Mouse (Mus musculus) left cerebral cortex, adult 8-10 months (tissue): ENCODE data around the gene Afp. TPM values are rescaled to one million over a fixed set of nuclear protein-coding genes. Genes with fewer than 3 reads are reported as not detected.

Experiments used
- DNase-seq, 2 experiments: peaks; one replicate each; pipeline ENCODE4 v3.0.0; 2022; ENCODE audit warnings: low spot score in 2 of 2
- total RNA-seq, 4 experiments: library from RNA; stranded (reverse); gene quantifications; 2 replicates each; pipeline ENCODE4 v1.2.4; 2022

Afp gene
- total RNA-seq, 4 experiments from 2014 or later: 0.57 to 0.93 (median 0.60) TPM; not detected in 1

DNA sequence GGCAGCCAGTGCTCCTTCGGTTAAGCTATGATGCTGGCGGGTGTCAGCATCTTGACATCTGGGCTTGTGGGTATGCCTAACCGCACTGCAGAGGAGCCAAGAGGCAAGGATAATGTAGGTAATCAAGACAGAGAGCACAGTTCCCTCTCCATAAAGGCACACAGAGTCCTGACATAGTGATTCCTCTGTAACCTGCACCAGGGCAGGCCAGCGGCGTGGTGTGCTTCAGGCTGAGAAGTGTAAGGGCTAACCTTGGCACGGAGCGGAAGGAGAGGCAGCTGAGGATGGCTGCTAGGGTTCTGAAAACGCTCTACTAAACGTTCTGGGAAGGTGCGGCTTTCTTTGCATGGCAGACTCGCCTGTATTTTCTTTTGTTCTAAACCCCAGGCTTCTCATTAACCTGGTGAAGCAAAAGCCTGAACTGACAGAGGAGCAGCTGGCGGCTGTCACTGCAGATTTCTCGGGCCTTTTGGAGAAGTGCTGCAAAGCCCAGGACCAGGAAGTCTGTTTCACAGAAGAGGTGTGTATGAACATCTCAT is 16.9 kb downstream of the Afp start:
- DNase-seq: no peak

DNA sequence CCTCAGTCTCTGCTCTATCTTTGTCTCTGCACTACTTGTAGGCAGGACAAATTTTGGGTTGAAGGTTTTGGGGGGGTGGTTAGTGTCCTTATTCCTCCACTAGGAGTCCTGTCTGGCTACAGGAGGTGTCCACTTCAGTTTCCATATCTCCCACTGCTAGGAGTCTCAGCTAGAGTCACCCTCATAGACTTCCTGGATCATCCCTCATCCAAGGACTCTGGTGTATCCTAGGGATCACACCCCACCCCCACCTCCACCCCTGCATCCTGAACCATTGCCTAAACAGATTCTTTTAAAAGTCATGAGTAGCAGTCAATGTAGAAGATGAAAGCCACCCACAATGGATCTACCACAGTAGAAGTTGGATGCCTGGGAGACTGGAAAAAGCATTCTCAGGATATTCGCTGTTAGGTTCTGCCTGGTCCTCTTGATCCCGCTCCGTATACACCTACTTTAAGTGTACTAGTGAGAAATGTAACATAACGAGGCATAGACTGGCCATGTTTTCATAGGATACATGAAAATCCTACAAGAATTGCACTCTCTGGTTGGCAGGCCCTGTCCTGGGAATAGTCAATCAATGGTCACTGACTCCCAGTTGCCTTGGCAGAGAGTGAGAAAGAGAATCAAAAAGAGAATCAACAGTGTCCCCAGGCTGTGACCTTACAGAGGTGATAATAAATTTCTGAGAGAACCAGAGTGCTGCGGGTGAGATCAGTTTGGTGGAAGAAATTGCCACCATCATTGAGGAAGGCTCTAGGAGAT is 19.5 kb downstream of the Afp start:
- no peak for DNase-seq

- no peak for DNase-seq
These were observed 21.9 kb downstream of the Afp start for GRCm38 (mm10) chr5:90512288-90512955.

- DNase-seq: no peak
These were observed 25.0 kb downstream of the Afp start for GRCm38 (mm10) chr5:90515561-90515960.

GRCm38 (mm10) chr5:90518356-90519100 is 28.0 kb downstream of the Afp start, which contains the start of gene Afm:
Afm (plus strand) TSS chr5:90518932.
- DNase-seq: no peak

- DNase-seq: no peak
These were observed 60.7 kb downstream of the Afp start for GRCm38 (mm10) chr5:90551191-90551590.

GRCm38 (mm10) chr5:90556052-90556451 is 65.5 kb downstream of the Afp start:
- DNase-seq: no peak

Other genes with a start within 250 kb of the Afp start
- gene Ankrd17, start 124.2 kb upstream of the Afp start, total RNA-seq: 100 to 1,000 TPM; 106 to 116 (median 113) TPM
- gene Gm9958, start 123.5 kb upstream of the Afp start, total RNA-seq: 1 to 10 TPM; 1.5 to 3.1 (median 2.2) TPM
- gene Alb, start 29.8 kb upstream of the Afp start, total RNA-seq: under 1 TPM in 1 of 4 experiments, not detected in 3; 0.51 TPM
- not detected for gene Afm, start 28.2 kb downstream of the Afp start, total RNA-seq
- gene 5830473C10Rik, start 70.4 kb downstream of the Afp start, total RNA-seq: under 1 TPM; 0.14 to 0.49 (median 0.26) TPM
- 1 to 10 TPM in 3 of 4 experiments, under 1 TPM in 1; 0.93 to 3.0 (median 1.7) TPM for gene Rassf6, start 149.9 kb downstream of the Afp start, total RNA-seq